Mouse (Mus musculus) c-Kit-positive CD71-positive TER-119-negative erythroid progenitor cells, embryonic 14.5 days (primary cell): ENCODE results near the gene Dkk3.

ENCODE experiments used
- DNase-seq: peaks from one replicate; pipeline ENCODE4 v3.0.0-alpha.2; 2013; ENCODE audit warnings: low read depth

Dkk3 gene

DNA sequence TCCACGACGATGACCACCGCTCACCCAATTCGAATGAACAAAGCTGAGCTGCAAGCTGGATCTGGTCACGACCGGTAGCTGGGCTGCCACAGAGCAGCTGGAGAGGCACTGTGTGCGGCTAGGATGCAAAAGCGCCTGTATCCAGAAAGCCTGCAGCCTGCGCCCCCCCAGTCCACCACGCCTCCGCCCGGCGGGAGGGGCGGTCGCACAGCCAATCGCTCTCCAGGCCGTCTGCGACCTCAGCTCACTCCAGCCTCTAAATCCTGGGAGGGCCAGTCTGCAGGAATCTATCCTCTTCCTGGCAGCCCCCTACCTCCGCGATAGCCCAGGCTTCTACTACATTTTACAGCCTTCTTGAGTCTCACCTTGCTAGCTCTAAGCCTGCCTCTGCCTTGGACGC lies at the start of gene Dkk3:
TSS of gene Dkk3 (minus strand) at position 116 of the 400 bp plus-strand sequence.
- no peak for DNase-seq

DNA sequence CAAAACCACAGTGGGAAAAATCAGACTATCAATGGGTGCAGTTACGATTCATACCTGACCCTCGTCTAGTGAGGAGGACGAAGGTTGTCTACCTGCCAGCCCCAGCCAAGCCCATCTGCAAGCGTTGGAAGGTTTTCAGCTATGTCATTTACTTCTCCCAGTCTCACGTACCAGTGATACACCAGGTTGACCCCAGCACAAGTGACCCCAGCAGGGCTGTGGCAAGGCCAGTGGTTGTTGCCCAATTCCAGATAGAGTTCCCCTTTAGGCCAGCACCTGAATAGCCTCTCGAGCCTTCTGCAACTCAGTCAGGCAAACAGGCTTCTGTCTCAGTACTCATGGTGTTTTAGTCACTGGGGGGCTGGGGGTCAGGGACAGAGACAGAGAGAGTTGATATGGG lies 48.9 kb upstream of the Dkk3 start:
- no peak for DNase-seq

DNA sequence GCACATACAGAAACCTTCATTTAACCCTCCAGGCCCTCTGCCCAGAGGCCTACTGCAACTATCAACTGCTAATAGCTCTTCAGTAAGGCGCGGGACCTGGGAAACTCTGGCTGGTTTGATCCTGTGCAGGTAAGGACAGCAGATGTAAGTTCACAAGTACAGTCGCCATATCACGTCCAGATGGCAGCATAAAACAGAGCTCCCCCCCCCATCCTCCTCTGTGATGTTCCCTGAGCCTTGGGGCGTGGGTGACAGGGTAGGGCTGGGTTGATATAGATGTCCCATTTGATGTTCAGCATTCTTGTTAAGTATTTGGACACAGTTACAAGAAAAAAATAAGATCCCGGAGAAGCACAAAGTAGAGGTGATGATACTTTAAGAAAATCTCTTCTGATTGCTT lies 46.7 kb upstream of the Dkk3 start:
- no peak for DNase-seq

DNA sequence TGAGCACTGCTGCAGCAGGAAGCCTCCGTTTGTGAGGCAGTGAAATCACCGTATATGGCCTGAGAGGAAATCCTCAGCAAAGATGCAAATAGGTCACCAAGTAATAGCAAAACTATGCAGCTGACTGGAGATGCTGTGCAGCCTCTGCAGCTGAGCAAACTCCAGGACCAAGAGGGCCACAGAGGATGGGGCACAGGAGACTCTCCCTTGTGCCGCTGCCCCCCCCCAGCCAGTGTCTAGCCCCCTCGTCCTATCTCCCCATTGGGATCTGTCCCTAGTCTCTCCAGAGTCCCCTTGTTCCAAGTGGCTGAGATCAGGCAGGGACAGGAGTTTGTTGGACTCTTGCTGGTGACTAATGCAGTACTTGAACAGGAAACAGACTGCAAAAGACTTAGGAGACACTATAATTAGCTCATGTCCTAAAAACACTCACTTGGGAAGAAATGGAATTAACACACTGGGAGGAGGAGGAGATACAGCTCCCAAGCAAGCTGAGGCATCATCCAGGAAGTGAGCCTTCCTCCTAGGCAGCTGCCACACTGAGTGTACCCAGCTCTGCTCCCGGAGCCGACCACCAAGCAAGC lies 45.6 kb upstream of the Dkk3 start:
- DNase-seq = no peak

DNA sequence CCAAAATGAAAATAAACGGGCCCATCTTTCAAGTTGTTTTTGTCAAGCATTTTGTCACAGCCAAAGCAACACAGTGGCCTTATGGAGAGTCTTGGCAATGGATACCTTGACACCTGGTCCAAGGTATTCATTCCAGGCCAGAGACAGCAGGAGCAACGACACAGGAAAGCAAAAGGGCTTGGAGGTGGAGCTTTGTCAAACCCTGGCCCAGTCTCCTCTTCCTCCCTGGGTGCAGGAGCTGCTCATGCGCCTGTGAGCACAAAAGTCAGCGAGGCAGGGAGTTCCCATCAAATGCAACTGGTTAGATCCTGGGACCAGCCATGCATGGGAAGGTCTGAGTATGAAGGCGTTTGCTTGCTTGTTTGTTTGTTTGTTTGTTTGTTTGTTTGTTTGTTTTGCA lies 45.1 kb upstream of the Dkk3 start:
- no peak for DNase-seq

DNA sequence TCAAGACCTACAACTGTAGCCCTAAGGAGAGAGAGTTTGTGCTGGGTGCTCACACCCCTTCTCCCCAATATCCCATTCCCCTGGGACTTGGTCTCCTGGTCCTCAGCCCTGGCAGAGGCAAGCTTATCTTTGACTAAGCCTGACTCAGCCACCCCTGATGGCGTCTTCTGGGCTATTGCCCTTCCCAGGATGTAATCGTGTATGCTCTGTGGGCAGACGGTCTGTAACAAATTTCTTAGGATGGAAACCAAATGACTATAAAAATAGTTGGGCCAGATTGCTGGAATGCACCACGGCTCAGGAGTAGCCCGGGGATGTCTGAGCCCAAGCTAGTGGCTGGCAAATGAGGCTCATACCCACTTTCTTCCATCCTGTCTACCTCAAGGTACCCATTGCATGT lies 44.0 kb upstream of the Dkk3 start:
- DNase-seq = no peak

DNA sequence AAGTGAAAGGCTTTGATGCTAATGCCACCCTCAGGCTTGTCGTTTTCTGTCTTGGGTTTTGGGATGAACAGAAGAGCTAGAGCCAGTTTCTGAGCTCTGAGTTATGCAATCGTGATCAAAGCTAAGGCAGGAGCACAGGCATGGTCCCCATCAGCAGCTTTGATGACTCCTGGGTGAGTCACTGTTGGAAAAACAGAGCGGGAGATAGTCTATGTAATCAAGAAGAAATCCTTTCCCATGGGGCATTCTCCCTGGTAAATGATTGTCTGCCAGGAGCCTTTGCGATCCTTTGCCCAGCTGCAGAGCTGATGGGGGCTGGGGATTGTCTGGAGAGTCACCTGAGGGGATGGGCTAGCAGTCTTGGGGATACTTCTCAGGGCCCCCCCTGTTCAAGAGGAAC lies 43.3 kb upstream of the Dkk3 start:
- DNase-seq = no peak

DNA sequence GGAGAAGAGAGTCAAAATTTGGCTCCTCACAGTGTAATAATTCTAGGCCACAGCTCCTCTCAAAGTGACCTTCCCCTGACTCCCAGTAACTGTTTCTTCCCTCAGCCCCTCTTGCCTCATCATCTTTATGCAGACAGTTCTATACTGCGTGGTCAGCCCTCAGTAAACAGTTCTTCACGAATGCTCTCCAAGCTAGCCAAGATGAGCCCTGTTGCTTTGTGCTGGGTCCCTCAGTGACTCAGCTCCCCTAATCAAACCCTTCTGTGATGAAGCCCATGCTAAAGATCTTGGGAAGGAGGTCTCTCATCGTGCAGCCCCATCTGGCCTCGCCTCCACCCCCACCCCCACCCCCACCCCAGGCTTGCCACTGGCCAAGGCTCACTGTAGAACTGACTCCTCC lies 41.9 kb upstream of the Dkk3 start:
- no peak for DNase-seq

DNA sequence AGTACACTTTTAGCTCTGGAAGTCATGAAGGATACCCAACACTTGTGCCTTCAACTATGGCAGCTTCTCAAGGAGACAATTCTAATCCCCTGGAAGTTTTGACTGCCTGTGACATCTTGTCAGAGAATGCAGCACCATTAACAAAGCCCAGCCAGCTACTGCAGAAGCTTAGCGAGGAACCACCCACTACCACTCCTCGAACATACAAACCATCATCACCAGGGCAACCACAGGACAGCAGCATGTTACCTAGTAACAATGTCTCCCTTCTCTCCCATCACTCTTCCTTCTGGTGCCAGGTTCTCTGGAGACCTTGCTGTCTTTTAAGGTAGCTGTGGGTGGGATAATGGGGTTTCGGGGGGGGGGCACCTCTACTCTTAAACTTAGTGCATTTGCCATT lies 40.5 kb upstream of the Dkk3 start:
- no peak for DNase-seq

DNA sequence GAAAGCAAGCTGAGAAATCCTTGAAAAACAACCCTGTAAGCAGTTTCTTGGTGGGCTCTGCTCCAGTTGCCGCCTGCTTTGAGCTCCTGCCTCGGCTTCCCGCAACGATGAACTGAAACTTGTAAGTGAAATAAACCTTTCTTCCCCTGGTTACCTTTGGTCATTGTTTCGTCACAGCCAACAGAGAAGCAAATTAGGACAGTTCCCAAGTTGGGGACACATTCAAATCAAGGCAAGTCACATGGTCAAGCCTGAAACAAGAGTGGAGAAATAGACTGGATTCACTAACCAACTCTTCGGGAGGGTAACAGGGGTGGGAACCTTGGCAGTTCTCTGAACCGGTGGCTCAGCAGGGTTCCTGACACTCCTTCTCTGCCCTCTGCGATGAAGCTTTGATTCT lies 38.6 kb upstream of the Dkk3 start:
- no peak for DNase-seq

DNA sequence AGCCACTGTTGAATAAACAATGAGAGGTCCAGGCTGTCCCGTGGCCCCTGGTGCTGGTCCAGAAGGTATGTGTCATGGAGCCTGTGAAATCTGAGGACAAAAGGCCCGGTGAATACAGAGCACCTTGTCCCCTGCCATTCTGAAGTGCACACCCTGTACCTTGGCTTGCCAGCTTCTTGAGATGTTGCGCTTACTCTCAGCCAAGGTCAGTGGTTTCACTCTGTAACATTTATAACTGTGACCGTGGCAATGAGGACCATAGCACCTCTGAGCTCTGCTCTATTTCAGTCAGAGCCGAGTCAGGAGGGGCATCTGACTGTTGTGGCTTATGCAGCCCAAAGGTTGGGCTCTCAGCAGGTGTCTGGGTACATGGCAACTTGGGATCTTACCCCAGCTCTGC lies 35.4 kb upstream of the Dkk3 start:
- no peak for DNase-seq

DNA sequence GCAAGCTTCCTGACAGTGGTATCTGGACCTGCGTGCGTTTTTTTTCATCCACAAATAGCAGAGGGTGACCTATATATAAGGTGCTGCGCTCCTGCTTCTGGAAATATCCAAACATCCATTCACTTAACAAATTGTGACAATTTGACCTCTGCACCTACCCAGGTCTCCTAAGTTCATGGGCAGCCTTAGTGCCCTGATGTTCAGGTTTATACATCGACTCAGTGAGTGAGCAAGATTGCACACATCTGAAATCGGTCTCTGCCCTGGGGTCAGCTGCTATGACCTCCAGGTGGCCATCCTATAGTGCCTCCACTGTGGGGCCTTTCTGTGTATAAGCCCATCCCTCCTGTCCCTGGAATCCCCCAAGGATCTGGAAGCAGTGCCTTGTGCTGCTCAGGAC lies 33.9 kb upstream of the Dkk3 start:
- no peak for DNase-seq

DNA sequence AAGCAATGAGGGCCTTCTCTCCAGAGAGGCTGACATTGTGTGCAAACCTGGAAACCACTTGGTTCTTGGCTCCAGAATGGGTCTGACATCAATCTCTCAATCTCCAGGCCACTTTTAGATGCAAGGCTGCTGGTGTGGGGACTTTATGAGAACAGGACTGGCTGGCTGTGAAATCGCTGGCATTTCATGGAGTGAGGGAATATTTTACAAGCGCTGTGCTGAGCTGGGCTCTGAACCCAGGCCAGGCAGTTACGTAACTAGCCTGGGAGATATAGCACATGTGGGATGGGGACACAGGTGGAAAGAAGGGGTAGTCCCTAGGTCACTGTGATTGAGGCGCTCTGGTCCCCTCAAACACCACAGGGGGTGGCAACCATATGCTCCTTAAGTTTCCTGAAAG lies 33.4 kb upstream of the Dkk3 start:
- no peak for DNase-seq

DNA sequence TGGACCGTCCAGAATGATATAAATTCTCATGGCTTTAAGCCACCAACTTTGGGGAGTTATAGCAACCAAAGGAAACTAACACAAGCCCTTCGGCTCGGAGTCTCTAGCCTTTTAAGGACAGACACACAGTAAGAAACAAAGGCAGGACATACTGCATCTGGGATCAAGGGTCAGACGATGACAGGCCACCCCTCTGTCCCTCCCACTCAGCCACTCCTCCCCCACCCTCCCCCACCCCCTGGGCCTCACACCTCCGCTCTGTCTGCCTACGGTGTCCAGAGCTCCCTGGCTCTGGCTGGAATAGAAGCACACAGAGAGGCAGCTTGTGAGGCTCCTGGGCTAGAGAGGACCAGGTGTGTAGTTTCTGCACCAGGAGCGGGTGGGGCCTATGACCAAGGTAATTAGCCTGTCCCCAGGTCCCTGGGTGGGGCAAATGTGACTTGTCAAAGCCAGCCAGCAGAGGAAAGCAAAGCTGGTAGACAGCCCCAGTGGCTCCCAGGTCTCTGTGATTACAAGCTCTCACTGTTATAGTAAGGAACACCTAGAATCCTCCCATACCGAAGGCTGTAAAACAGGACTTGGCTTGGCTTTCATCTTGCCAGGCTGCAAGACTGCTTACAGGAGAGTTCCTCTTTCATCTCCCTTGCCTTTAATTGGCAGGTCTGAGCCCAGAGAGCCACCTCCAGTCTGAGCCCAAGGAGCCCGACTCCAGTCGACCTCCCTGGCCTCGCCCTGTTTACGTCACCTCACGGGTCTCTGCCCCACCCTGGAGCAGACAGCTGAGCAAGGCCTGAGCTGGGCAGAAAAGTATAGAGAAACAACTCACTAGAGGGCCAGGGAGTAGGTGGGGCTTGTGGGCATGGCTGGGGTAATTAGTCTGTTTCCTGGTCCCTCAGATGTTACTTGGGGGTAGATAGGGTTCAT lies 28.9 kb upstream of the Dkk3 start:
- DNase-seq = no peak

DNA sequence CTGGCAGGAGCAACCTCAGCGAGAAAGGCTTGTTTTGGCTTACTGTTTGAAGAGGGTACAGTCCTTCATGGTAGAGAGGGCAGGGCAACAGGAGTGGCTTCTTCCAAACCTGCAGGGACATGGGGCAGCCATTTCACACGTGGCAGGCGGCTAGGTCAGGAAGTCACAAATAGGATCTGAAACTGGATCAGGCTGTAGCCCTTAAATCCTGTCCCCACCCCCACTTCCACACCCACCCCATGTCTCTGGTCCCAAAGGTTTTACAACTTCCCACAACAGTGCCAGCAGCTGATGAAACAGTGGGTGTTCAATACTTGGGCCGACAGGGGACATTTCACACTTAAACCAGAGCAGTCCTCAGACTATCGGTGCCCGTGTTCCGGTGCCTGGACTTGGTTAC lies 28.0 kb upstream of the Dkk3 start:
- no peak for DNase-seq

DNA sequence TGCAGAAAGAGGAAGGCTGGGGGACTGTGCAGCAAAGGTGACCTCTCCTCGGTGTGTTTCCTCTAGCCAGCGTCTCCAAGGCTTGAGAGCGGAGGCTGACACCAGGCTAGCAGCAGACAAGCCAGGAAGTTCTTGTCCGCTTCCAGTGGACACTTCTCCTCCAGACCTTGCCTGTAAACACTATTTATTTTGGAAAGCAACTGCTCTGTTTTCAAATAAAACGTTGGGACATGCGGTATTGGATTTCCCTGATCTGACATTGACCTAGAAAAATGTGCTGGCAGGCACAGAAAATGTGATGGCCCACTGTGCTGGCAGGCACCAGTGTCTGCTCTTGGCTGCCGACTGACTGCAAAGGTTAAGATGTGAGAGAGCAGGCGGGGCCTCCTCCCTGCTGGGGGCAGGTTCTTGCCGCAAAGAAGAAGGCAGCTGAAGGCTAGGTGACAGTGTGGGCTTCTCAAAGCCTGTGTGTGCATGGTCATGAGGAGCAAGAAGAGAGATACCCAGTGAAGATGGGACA lies 26.4 kb upstream of the Dkk3 start:
- no peak for DNase-seq

DNA sequence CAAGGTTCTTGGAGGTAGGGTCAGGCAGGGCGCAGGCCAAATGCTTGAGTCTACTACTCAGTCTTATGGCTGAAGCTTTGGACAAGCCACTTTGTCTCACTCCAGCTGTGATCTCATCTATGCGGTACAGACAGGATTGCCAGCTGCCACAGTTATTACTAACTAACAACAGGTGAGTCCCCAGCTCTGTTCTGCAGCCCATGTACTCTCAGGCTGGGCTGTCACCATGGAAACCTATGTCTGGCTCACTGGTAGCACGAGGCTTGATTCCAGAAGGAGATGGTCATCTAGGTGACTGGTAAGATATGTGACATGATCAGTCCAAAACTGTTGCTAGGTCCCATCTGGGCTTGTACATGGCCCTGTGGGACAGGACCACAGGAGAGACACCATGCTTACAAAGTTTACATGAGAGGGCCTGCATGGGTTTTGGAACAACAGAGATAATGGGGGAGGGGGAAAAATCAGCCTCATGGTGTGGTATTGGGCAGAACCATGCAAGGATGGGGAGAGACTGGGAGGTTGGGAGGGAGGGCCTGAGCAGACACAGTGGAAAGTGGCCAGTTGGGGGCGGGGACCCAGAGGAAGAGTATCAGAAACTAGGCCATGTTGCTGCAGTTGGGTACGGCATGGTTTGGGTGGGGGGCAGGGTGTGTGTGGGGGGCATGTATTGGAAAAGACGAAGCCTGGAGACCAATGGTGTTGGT lies 25.8 kb upstream of the Dkk3 start:
- DNase-seq = no peak

DNA sequence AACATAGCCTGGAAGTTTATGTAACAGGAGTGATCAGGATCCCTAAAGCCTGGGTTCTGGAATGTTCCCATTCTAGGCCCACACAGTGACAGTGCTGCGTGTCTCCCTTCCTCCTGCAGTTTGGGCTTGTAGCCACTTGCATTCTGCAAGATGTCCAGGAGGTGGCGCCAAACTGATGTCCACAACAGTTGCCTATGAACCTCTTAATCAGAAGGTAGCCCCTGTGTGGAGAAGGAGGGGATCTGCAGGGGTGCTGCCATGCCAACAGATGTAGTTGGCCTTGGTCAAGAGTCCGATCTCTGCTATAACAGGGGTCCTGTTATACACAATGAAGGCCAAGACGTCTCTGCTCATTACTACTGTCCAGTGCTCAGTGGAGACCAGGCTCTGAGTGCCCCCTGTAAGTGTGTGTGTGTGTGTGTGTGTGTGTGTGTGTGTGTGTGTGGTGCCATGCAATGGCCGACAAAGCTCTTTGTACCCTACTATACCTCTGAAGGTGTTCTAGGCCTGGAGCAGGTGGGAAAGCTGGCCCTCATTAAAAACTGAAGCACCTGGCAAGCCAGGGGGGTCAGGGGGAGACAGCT lies 24.5 kb upstream of the Dkk3 start:
- DNase-seq = peak; percentile 46

DNA sequence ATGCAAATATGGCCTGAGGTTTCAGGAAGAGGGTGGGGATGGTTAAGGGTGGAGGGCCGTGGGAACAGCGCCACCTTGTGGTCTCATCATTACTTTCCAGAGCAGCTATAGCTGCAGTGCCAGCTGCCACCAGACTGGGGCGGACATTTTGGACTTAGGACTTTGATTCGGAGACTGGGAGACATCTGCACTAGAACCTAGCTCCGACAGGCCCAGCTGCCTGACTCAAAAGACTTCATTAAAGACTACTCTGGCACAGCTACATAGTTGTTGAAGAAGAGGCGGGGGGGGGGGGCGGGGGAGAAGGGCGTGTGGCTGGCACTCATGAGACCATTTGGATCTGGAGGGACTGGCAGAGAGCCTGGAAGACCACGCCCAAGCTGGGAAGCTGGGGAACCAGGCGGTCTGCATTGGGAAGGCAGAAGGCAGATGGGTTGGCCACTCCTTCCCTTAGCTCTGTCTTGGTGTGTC lies 21.4 kb upstream of the Dkk3 start:
- DNase-seq = peak; percentile 42

DNA sequence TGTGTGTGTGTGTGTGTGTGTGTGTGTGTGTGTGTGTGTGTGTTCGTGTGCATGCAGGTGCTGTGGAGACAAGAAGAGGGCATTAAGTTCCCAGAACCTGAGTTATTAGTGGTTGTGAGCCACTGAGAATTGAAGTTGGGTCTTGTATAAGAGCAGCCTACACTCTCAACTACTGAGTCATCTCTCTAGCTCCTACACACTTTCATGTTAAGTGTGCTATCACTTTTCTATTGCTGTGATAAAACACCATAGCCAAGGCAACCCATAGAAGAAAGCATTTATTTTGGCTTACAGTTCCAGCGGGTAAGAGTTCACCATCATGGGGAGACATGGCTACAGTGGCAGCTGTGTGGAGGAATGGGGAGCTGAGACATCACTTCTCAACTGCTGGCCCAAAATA lies 17.8 kb upstream of the Dkk3 start:
- no peak for DNase-seq

DNA sequence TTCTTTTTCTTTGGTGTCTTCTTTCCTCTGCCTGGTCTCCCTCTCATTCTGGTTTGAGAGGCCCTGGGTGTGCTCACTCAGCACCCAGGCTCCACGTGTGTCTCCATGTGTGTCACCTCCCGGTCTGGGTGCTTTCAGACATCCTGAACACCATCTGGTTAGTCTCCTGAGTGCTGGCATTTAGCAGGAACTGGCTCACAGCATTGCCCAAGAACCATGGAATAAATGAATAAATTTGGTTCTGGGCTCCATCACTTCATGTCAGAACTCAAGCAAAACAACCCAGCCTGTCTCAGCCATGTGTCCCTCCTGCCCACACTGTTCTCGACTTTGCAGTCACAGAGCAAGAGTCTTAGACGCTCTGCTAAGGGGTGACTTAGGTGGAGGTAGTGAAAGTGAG lies 13.8 kb upstream of the Dkk3 start:
- no peak for DNase-seq

DNA sequence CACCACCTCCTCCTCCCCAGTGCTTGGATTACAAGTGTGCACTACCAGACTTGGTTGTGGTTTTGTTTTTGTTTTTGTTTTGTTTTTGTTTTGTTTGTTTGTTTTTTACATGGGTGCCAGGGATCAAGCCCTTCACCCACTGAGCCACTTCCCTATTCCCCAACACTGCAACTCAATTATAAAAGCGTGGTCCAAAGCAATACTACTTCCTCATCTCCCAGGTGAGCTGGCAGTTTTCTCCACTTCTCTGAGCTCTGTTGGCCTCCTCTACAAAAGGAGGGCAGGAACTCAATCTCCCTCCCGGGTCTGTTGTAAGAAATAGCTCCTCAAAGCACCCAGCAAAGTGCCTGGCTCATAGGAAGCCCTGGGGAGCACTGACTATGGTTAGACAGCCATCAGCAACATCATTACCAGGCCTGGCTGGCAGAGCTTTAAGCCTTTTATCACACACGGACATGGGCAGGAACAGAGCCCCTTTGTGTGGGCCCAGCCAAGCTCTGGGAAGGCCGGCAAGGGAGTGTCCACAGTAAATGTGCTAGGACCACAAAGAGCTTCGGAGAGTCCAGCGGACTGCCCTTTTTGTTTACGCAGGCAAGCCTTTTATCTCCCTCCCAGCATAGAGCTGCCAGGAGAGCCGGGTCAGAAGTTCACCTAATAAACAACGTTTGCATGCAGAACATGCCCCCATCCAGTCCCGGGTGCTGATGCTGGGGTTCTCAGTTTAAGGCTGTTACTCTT lies 11.3 kb upstream of the Dkk3 start:
- DNase-seq = no peak
